Mouse (Mus musculus): Measurements from ENCODE around the gene Hoxa5. TPM values are rescaled to one million over a fixed set of nuclear protein-coding genes. Genes with fewer than 3 reads are reported as not detected.
A peak's percentile ranks its signal among the peaks of the same experiment; 100 is the strongest.

Hoxa5 gene
- polyA plus RNA-seq, 1 experiment from 2014 or later, result not detected

DNA sequence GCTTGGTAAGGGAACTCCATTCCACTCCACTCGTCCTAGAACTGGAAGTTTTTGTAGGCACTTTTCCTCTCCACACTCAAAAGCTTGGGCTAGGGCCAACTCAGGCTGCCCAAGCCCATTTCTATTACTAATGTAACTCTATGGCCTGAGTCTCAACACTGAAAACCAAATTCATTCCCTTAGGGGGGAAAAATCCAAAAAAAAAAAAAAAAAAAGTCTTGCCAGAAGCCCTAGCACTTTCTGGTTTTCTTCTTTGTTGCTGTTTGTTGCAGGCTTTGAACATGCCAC, 42.4 kb downstream of the Hoxa5 start:
- Histone ChIP-seq H3K4me3 (no peak overlapping the region), H3K36me3 (replicated peaks) (no peaks in the 10 kb centered on the region), H3K27ac (no peak overlapping the region), H3K27me3 (ENCODE audit: poor library complexity, severe bottlenecking) (peaks cover 100% of the 10 kb centered on the region), H3K4me1 (peaks cover 33% of the 10 kb centered on the region), H3K9me3 (no peaks in the 10 kb centered on the region)
- DNase-seq (ENCODE audit: extremely low spot score, low spot score), result no peak
- 2% methylated on average over 1 of the region's 1 CpGs for WGBS

- WGBS, result 1% methylated on average over 8 of the region's 8 CpGs
- no peak overlapping the region for H3K4me3 ChIP-seq
These were observed 42.9 kb downstream of the Hoxa5 start for GRCm38 (mm10) chr6:52161336-52162092.

DNA sequence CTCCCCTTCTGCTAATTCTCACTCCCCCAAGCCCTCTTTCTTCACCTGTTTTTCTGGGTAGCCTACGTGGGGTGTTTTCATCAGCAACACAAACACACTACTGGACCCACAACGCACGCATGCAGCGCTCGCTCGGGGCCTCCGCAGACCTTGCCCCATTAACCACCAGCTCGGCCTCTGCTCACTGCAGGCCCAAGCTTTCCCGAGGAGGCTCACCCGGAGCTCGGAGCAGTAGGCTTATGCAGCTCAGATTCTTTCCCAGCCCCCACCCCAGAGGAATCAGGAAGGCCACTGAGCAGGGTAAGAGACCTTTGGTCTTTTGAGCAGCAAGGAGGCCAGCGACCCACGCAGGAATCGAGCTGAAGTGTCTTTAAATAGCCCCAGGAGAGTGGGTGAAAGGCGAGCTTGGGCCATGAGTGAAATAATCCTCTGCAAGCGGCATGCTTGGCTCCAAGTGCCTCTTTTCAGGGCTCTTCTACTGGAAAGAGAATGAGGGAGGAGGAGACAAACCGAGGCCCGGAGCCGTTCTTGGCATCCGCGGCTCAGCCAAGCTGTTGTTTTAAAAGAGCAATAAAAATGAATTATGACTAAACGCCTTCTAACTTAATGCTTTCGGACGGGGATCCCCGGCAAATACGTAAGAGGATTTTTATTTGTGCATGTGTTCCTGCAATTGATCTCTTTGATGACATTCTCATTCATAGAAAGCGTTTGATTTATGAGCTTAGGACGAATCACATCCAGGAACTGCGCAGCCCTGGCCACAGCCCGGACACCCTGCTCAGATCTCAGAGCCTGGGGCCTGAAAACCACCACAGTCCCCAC, 43.7 kb downstream of the Hoxa5 start:
- H3K4me3 ChIP-seq, result no peak overlapping the region
- H3K27me3 ChIP-seq (ENCODE audit: poor library complexity, severe bottlenecking), result peaks cover 100% of the 10 kb centered on the region
- H3K4me1 ChIP-seq, result peaks cover 33% of the 10 kb centered on the region
- 1% methylated on average over 30 of the region's 30 CpGs for whole genome bisulfite sequencing
- peak; percentile 54 for DNase-seq (ENCODE audit: extremely low spot score, low spot score)
- no peaks in the 10 kb centered on the region for H3K36me3 ChIP-seq (replicated peaks)
- no peak overlapping the region for H3K27ac ChIP-seq
- no peaks in the 10 kb centered on the region for H3K9me3 ChIP-seq

More at GRCm38 (mm10) chr6:52161336-52162092, 42.9 kb downstream of the Hoxa5 start:
- H3K27me3 ChIP-seq (ENCODE audit: poor library complexity, severe bottlenecking), result peaks cover 100% of the 10 kb centered on the region
- H3K9me3 ChIP-seq, result no peaks in the 10 kb centered on the region
- no peak overlapping the region for H3K27ac ChIP-seq
- peaks cover 33% of the 10 kb centered on the region for H3K4me1 ChIP-seq
- DNase-seq (ENCODE audit: extremely low spot score, low spot score), result peak; percentile 14
- H3K36me3 ChIP-seq (replicated peaks), result no peaks in the 10 kb centered on the region

- 3% methylated on average over 9 of the region's 9 CpGs for WGBS
- Histone ChIP-seq H3K27me3 (ENCODE audit: poor library complexity, severe bottlenecking) (peaks cover 100% of the 10 kb centered on the region), H3K27ac (no peak overlapping the region), H3K4me1 (peaks cover 33% of the 10 kb centered on the region), H3K4me3 (no peak overlapping the region), H3K9me3 (no peaks in the 10 kb centered on the region), H3K36me3 (replicated peaks) (no peaks in the 10 kb centered on the region)
- peak; percentile 27 for DNase-seq (ENCODE audit: extremely low spot score, low spot score)
These were observed 44.4 kb downstream of the Hoxa5 start for GRCm38 (mm10) chr6:52159979-52160378.

- peak; percentile 50 for DNase-seq (ENCODE audit: extremely low spot score, low spot score)
- no peak overlapping the region for H3K27ac ChIP-seq
- peaks cover 100% of the 10 kb centered on the region for H3K27me3 ChIP-seq (ENCODE audit: poor library complexity, severe bottlenecking)
- WGBS, result 1% methylated on average over 12 of the region's 12 CpGs
- no peaks in the 10 kb centered on the region for H3K36me3 ChIP-seq (replicated peaks)
- H3K4me3 ChIP-seq, result peak overlapping the region; percentile 69
- H3K4me1 ChIP-seq, result peaks cover 32% of the 10 kb centered on the region
- no peaks in the 10 kb centered on the region for H3K9me3 ChIP-seq
These were observed 45.1 kb downstream of the Hoxa5 start for GRCm38 (mm10) chr6:52159164-52159761.

DNA sequence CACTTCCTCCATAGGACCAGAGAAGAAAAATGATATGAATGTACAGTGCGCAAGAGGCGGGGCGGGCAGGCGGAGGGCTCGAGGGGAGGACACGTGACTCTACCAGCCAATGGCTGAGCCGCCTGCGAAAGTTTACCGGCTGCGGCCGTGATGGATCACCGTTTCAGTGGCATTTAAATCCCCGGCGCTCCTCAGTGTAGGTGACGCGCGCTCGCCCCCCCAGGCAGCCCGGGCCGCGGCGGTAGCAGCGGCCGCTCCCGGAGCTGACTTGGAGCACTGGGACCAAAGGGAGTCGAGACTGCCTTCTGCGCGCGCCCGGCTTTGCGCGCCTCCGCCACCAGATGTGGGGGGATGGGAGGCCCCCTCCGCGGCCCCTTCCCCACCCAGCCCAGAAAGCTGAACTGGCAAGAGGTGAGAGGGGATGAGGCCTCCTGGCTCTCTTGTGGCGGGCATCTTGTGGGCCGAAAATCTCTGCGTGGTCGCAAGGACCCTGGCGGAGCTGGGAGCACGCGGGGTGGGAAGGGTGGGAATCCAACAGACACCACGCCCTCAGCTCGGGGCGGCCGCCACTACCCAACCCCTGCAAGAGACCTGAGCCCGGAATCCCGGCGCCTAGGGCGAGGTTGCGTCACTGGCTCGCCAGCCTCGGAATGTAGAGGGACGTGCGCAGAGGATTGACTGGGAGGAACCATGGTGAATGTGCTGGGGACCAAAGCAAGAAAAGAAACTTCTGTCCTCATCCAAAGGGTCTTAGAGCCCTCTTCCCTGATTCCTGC, 45.9 kb downstream of the Hoxa5 start, which contains the start of gene Hoxa1:
Gene Hoxa1 (minus strand): TSS at position 42 of the 776 bp plus-strand sequence.
- under 1% methylated on average over 55 of the region's 55 CpGs for WGBS
- peak within 1 kb of the TSS; percentile 69 for H3K4me3 ChIP-seq
- H3K36me3 ChIP-seq (replicated peaks), result no peaks in the 10 kb centered on the region
- peak; percentile 74 for DNase-seq (ENCODE audit: extremely low spot score, low spot score)
- H3K27me3 ChIP-seq (ENCODE audit: poor library complexity, severe bottlenecking), result peaks cover 100% of the 10 kb centered on the region
- H3K4me1 ChIP-seq, result peaks cover 28% of the 10 kb centered on the region
- H3K27ac ChIP-seq, result no peak within 1 kb of the TSS
- H3K9me3 ChIP-seq, result no peaks in the 10 kb centered on the region

DNA sequence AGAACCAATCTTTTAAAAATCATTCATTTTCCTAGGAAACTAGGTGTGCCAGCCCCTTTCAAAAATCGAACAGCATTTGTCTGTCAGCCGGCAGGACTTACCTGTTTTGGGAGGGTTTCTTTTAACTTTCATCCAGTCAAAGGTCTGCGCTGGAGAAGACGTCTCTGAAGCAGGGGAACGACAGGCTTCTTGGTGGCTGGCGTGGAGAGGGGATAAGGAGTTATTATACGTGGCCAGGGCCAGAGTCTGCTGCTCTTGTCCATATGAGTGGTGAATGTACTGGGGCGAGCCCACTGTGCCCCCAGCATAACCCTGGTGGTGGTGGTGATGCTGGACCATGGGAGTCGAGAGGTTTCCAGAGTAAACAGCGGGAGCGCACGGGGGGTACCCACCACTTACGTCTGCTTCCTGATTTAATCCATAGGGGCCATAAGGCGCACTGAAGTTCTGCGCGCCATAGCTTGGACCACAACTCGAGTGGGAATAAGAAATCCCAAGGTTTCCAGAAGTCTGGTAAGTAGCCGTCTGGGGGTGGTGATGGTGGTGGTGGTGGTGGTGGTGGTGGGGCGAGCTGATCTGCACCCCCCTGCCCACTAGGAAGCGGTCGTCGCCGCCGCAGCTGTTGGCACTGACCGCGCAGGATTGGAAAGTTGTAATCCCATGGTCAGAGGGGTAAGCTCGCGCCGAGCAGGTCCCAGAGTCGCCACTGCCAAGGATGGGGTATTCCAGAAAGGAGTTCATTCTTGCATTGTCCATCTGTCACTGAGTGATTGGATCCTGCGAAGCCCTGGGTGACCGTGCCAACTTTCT, 46.7 kb downstream of the Hoxa5 start:
- DNase-seq (ENCODE audit: extremely low spot score, low spot score), result no peak
- peaks cover 100% of the 10 kb centered on the region for H3K27me3 ChIP-seq (ENCODE audit: poor library complexity, severe bottlenecking)
- peak overlapping the region; percentile 69 for H3K4me3 ChIP-seq
- no peaks in the 10 kb centered on the region for H3K9me3 ChIP-seq
- no peaks in the 10 kb centered on the region for H3K36me3 ChIP-seq (replicated peaks)
- H3K4me1 ChIP-seq, result peaks cover 24% of the 10 kb centered on the region
- WGBS, result 1% methylated on average over 32 of the region's 32 CpGs
- H3K27ac ChIP-seq, result no peak overlapping the region

- DNase-seq (ENCODE audit: extremely low spot score, low spot score), result peak; percentile 23
- Histone ChIP-seq H3K36me3 (replicated peaks) (no peaks in the 10 kb centered on the region), H3K27ac (no peak overlapping the region), H3K27me3 (ENCODE audit: poor library complexity, severe bottlenecking) (peaks cover 100% of the 10 kb centered on the region), H3K9me3 (no peaks in the 10 kb centered on the region), H3K4me3 (no peak overlapping the region), H3K4me1 (peaks cover 24% of the 10 kb centered on the region)
- WGBS, result 1% methylated on average over 20 of the region's 20 CpGs
These were observed 47.7 kb downstream of the Hoxa5 start for GRCm38 (mm10) chr6:52156551-52157200.

DNA sequence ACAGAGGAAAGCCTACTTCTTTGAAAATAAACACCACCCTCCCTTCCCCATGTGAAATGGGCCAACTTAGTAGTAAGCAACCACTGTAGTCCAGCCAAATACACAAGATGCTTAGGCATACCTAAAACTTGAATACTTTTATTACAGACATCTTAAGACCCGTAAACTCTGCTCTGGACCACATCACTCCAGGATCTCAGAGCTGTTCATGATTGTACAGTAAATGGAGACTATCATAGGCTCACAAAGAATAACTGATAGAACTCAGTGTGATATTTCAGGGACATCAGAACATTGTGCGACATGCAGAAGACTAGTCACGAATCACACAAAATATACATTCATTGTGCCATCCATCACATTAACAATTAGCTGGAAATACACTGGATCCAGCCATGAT, 48.9 kb downstream of the Hoxa5 start:
- 33% methylated on average over 3 of the region's 3 CpGs for WGBS

DNA sequence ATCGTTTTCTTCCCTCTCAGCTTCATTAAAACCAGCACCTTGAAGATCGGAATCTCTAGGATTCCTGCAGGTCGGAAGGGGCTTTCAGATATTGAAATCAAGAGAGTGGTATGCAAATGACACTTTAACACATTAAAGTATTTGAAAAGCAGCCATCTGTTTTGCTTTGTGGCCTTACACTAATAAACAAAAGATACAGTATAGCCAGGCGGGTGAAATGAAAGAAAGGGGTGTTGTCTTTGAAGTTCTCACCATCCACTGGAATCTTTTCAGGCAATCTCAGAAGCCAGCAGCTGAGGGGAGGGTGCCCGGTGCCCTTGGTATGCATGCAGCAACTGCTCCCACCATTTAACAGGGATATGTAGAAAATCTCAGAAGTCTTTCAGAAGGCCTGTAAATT, 50.3 kb downstream of the Hoxa5 start:
- H3K27ac ChIP-seq, result no peak overlapping the region
- 3% methylated on average over 5 of the region's 5 CpGs for WGBS
- H3K9me3 ChIP-seq, result peaks cover 4% of the 10 kb centered on the region

More for the DNA sequence above, 48.9 kb downstream of the Hoxa5 start:
- Histone ChIP-seq H3K27ac (no peak overlapping the region), H3K36me3 (replicated peaks) (no peaks in the 10 kb centered on the region), H3K4me3 (no peak overlapping the region), H3K4me1 (peaks cover 24% of the 10 kb centered on the region), H3K27me3 (ENCODE audit: poor library complexity, severe bottlenecking) (peaks cover 100% of the 10 kb centered on the region), H3K9me3 (no peaks in the 10 kb centered on the region)
- no peak for DNase-seq (ENCODE audit: extremely low spot score, low spot score)

GRCm38 (mm10) chr6:52153270-52153669, 51.1 kb downstream of the Hoxa5 start:
- Histone ChIP-seq H3K27ac (no peak overlapping the region), H3K36me3 (replicated peaks) (no peaks in the 10 kb centered on the region), H3K4me1 (peaks cover 10% of the 10 kb centered on the region), H3K9me3 (peaks cover 4% of the 10 kb centered on the region), H3K27me3 (ENCODE audit: poor library complexity, severe bottlenecking) (peaks cover 100% of the 10 kb centered on the region), H3K4me3 (no peak overlapping the region)
- WGBS, result 2% methylated on average over 6 of the region's 6 CpGs
- peak; percentile 17 for DNase-seq (ENCODE audit: extremely low spot score, low spot score)

More for the DNA sequence above, 50.3 kb downstream of the Hoxa5 start:
- Histone ChIP-seq H3K4me1 (peaks cover 18% of the 10 kb centered on the region), H3K36me3 (replicated peaks) (no peaks in the 10 kb centered on the region), H3K4me3 (no peak overlapping the region), H3K27me3 (ENCODE audit: poor library complexity, severe bottlenecking) (peaks cover 100% of the 10 kb centered on the region)
- no peak for DNase-seq (ENCODE audit: extremely low spot score, low spot score)
